Mouse (Mus musculus) embryonic facial prominence, embryonic 13.5 days (tissue): ENCODE results near the gene Insl5. TPM values are rescaled to one million over a fixed set of nuclear protein-coding genes. Genes with fewer than 3 reads are reported as not detected.

Experiments
- ATAC-seq: fragments of 200-750 bp; cut with Nextera tagmentation; 2 replicates; pipeline ENCODE4 v1.8.0; 2017; ENCODE audit warnings: low read depth; ENCODE audit not compliant: insufficient number of reproducible peaks, insufficient read depth, low FRiP score, low TSS enrichment
- H3K27ac ChIP-seq: fragments of 300-500 bp; sonication (generic); 2 replicates; pipeline ENCODE4 v1.5.1; 2015; ENCODE audit warnings: moderate library complexity, mild to moderate bottlenecking, inconsistent platforms
- H3K27me3 ChIP-seq: fragments of 300-500 bp; sonication (generic); 2 replicates; pipeline ENCODE4 v1.6.1; 2015; ENCODE audit warnings: mild to moderate bottlenecking, inconsistent platforms
- H3K36me3 ChIP-seq: fragments of 300-500 bp; sonication (generic); 2 replicates; pipeline ENCODE4 v1.6.1; 2015; ENCODE audit warnings: mild to moderate bottlenecking, inconsistent platforms
- H3K4me1 ChIP-seq: fragments of 300-500 bp; sonication (generic); 2 replicates; pipeline ENCODE4 v1.6.1; 2015; ENCODE audit warnings: inconsistent platforms
- H3K4me2 ChIP-seq: fragments of 300-500 bp; sonication (generic); 2 replicates; pipeline ENCODE4 v1.6.1; 2015; ENCODE audit warnings: moderate library complexity, mild to moderate bottlenecking, inconsistent platforms
- H3K4me3 ChIP-seq: fragments of 300-500 bp; sonication (generic); 2 replicates; pipeline ENCODE4 v1.5.1; 2015; ENCODE audit warnings: mild to moderate bottlenecking, inconsistent platforms
- H3K9ac ChIP-seq: fragments of 300-500 bp; sonication (generic); 2 replicates; pipeline ENCODE4 v1.6.1; 2015; ENCODE audit warnings: mild to moderate bottlenecking, inconsistent platforms
- H3K9me3 ChIP-seq: fragments of 300-500 bp; sonication (generic); 2 replicates; pipeline ENCODE4 v1.6.1; 2016; ENCODE audit warnings: inconsistent platforms
- WGBS: fragments of 180-500 bp; shearing (Covaris S2); methylation state at CpG from one replicate; pipeline ENCODE4 v1.1.7; 2015; ENCODE audit warnings: mixed read lengths; 5-methylcytosine and 5-hydroxymethylcytosine counted together
- polyA plus RNA-seq: library from polyadenylated mRNA; unstranded; fragments of >200 nt; fragmentation: Nextera tagmentation; extraction: Ambion mirVana; gene quantifications from 2 replicates; pipeline ENCODE4 v1.2.1, GENCODE M21; 2015

Gene Insl5
- polyA plus RNA-seq, 1 experiment from 2014 or later: not detected

DNA sequence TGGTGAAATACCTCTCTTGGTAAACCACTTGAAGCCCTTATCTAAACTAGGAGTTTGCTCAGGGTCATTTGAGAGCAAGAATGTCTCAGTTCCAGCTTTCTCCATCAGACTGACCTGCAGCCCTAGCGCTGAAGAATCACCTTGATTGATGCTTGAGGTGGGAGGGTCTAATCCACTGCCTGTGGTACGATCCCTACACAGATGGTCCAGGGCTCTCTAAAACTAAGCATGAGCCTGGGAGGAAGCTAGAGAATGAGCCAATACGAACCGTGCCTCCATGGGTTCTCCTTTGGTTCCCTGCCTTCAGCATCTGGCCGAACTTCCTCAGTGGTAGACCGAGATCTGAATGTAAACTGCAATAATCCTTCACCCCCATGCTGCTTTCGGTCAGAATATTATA is 1.1 kb upstream of the Insl5 start:
- Histone ChIP-seq H3K4me1 (no peaks in the 10 kb centered on the region), H3K4me3 (no peak overlapping the region), H3K27ac (no peak overlapping the region), H3K9ac (no peak overlapping the region), H3K9me3 (no peaks in the 10 kb centered on the region), H3K36me3 (no peaks in the 10 kb centered on the region), H3K27me3 (no peaks in the 10 kb centered on the region), H3K4me2 (no peak overlapping the region)
- no peak for ATAC-seq
- WGBS: 82% methylated on average over 7 of the region's 7 CpGs

DNA sequence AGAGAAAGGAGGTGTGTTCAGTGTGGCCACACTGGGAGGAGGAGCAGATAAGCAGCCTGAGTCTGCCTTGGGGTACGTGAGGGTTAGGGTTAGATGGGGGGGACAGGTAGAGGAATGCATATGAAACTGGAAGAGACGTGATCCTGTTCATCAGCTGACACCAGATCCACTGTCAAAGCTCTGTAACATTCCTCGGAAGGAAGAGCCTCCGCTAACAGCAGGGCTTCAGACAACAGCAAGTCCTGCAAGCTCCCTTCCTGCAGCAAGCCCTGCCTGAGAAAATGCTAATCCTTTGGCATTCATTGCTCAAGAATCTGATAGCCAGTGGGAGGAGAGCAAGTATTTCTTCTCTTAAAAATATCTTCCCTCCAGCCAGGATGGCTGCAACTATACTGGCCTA is 13.2 kb downstream of the Insl5 start:
- Histone ChIP-seq H3K4me1 (peaks cover 21% of the 10 kb centered on the region), H3K27me3 (no peaks in the 10 kb centered on the region), H3K27ac (peak overlapping the region; percentile 48; the same call in 1 of the 2 replicates), H3K9me3 (no peaks in the 10 kb centered on the region), H3K36me3 (no peaks in the 10 kb centered on the region), H3K4me3 (no peak overlapping the region), H3K9ac (peak overlapping the region; percentile 44; the same call in 1 of the 2 replicates), H3K4me2 (peak overlapping the region; percentile 39)
- no peak for ATAC-seq
- 10% methylated on average over 4 of the region's 4 CpGs for WGBS

DNA sequence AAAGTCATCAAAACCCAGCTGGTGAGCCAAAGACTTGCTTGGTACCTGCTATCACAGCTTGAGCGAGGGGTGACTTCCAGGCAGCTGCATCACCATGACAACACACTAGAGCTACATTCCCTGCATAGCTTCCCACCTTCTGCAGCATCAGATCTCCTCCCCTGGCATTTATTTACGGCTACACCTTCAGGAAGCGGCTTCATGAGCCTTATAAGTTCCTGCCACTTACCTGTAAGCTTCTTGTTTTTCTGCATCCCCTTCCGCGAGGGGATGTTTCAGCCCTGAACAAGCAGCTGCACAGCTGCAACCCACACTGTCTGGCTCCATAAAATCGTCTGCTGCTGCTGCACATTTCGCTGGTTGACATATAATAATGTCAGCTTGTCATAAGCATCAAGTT is 14.8 kb downstream of the Insl5 start:
- no peak overlapping the region for H3K27ac ChIP-seq
- 28% methylated on average over 7 of the region's 7 CpGs for WGBS
- no peak overlapping the region for H3K4me2 ChIP-seq
- H3K9ac ChIP-seq: no peak overlapping the region; the same call in 1 of the 2 replicates
- no peak overlapping the region for H3K4me3 ChIP-seq
- H3K27me3 ChIP-seq: no peaks in the 10 kb centered on the region
- peaks cover 35% of the 10 kb centered on the region for H3K4me1 ChIP-seq
- H3K9me3 ChIP-seq: no peaks in the 10 kb centered on the region
- ATAC-seq: no peak
- no peaks in the 10 kb centered on the region for H3K36me3 ChIP-seq

DNA sequence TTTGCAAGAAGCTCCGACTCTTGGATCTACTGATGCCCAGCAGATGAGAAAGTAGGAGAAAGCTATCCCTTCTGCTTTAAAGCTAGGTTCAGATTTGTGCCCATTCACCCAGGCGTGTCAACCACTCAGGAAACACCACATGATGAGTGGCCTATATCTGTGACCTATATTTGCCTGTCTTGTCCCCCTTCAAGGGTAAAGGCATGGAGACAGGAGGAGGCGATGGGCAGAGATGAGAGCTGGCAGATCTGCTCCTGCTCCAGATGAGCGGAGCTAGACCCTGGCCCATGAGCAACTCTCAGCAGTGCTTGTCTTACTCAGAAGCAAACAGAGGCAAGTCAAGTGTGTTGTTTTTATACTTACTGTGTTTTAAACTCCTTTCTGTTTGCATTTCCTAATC is 15.9 kb downstream of the Insl5 start:
- no peaks in the 10 kb centered on the region for H3K36me3 ChIP-seq
- no peak overlapping the region for H3K27ac ChIP-seq
- H3K4me3 ChIP-seq: no peak overlapping the region
- no peaks in the 10 kb centered on the region for H3K27me3 ChIP-seq
- no peaks in the 10 kb centered on the region for H3K9me3 ChIP-seq
- WGBS: 90% methylated on average over 4 of the region's 4 CpGs
- no peak for ATAC-seq
- H3K4me2 ChIP-seq: no peak overlapping the region
- peaks cover 43% of the 10 kb centered on the region for H3K4me1 ChIP-seq
- no peak overlapping the region for H3K9ac ChIP-seq

DNA sequence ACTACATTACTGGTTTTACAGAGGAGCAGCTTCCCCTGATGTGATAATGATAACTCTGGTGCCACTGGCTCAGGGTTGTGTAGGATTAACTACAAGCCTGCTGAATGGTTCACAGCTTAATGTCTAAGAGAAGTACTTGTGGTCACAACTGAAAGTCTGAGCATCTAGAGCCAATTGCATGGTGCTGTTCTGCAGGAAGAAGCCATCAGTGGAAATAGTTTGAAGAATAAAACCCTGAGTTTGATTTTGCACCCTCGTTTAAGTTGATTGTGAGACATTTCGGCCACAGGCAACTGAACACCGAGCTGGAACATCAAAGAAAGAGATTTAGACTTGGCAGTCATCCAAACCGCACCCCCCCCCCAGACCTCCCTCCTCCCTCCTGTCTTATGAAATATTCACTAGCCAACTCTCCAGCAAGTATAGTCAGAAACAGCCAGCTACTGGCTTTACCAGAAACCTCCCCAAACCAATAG is 19.7 kb downstream of the Insl5 start:
- Histone ChIP-seq H3K4me3 (no peak overlapping the region), H3K9me3 (no peaks in the 10 kb centered on the region), H3K9ac (no peak overlapping the region), H3K4me2 (no peak overlapping the region), H3K4me1 (peaks cover 33% of the 10 kb centered on the region), H3K36me3 (no peaks in the 10 kb centered on the region), H3K27me3 (no peaks in the 10 kb centered on the region), H3K27ac (peak overlapping the region; percentile 63; the same call in 1 of the 2 replicates)
- ATAC-seq: no peak
- 17% methylated on average over 4 of the region's 4 CpGs for WGBS

DNA sequence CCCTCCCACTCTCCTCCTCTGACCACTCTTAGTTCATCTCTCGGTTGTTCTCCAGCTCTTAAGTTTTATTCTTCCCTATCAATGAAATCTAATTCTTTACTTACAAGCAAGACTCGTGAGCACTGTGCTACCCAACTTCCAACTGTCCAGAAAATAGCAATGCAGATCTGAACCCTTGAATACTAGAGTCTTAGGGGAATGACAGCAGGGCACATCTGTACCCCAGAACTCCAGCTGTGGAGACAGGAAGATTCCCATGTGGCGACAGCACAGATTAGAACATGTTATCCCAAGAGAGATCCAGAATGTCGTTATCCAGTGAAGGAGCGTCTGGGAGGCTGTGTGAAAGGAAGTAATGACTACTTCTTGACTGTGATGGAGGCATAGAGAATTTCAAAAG is 20.4 kb downstream of the Insl5 start:
- H3K4me1 ChIP-seq: peaks cover 28% of the 10 kb centered on the region
- H3K9ac ChIP-seq: no peak overlapping the region
- 54% methylated on average over 5 of the region's 5 CpGs for WGBS
- H3K4me3 ChIP-seq: no peak overlapping the region
- no peaks in the 10 kb centered on the region for H3K36me3 ChIP-seq
- ATAC-seq: no peak
- H3K4me2 ChIP-seq: no peak overlapping the region
- H3K27ac ChIP-seq: peak overlapping the region; percentile 63
- H3K27me3 ChIP-seq: no peaks in the 10 kb centered on the region
- H3K9me3 ChIP-seq: no peaks in the 10 kb centered on the region

DNA sequence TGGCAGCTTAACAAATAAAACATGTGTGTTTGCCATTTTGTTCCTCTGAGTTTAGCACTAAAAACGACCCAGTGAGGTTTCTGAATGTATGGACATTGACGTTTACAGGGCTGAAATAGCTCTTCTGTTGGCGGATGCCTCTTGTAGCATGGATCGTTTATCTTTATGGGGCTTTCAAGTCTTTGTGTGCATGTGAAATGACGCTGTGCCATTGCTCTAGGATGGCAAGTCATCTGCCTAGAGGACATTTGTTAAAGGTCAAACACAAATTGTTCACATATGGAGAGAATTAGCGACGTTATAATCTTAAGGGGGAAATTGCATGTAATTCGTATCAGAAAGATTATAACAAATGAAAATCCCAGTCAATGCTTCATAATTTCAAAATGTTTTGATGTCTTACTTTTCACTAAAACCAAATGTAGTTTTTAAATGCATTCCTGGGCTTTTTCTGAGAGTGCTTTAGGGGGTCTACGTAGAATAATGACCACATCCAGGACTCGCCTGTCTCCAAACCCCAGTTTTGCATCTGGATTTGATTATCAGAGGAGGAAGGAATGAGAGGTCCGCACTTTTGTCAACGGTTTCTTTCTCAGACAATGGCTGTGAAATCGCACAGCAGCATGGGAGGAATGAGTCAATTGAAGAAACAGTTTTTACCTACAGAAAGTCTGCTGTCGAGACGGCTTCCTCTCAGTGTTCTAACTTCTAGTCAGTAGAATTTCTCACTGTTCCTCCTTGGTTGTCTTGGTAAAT is 21.3 kb downstream of the Insl5 start:
- Histone ChIP-seq H3K9me3 (no peaks in the 10 kb centered on the region), H3K9ac (no peak overlapping the region), H3K27ac (peak overlapping the region; percentile 63), H3K27me3 (no peaks in the 10 kb centered on the region), H3K36me3 (no peaks in the 10 kb centered on the region), H3K4me2 (0 out of 2 replicates have a peak overlapping the region, but pooled peaks have one; percentile 1), H3K4me3 (no peak overlapping the region), H3K4me1 (peaks cover 28% of the 10 kb centered on the region)
- ATAC-seq: no peak
- 22% methylated on average over 15 of the region's 15 CpGs for WGBS

DNA sequence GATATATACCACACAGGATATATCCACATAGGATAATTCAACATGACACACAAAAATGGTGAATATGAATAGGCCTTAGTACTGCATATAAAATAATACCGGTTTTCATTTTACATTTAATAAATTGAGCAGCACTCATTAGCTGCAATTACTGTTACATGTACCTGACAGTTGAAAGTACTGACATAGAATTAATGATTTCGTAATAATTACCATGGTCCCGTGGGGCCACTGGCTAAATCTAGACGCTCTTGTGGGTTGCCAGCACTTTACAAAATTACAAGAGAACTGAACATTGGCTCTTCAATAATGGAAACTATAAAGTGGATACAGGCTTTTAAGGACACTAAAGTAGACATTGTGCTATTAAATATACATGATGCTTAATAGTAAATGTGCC is 22.0 kb downstream of the Insl5 start:
- no peaks in the 10 kb centered on the region for H3K9me3 ChIP-seq

DNA sequence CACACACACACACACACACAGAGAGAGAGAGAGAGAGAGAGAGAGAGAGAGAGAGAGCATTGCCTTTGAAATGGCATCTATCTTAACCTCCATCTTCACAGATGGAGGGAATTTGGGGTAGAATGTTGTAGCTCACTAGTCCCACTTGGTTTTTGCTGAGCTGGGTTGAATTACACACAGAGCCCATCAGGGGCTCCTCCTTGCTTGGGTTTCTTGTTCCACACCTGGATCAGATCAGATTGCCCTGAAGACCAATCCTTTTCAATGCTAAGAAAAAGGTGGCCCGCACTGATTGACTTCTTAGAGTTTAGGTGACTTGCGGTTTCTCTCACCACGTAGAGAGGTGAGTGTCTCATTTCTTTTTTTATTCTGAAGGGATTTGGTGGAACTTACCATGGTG is 35.0 kb downstream of the Insl5 start:
- 0 out of 2 replicates have a peak, but pooled peaks have one; percentile 54 for ATAC-seq

More for the DNA sequence above, 22.0 kb downstream of the Insl5 start:
- Histone ChIP-seq H3K9ac (no peak overlapping the region), H3K4me2 (no peak overlapping the region), H3K27me3 (no peaks in the 10 kb centered on the region), H3K4me1 (peaks cover 28% of the 10 kb centered on the region), H3K36me3 (no peaks in the 10 kb centered on the region), H3K4me3 (no peak overlapping the region), H3K27ac (peak overlapping the region; percentile 63; the same call in 1 of the 2 replicates)
- no peak for ATAC-seq
- WGBS: 72% methylated on average over 4 of the region's 4 CpGs

DNA sequence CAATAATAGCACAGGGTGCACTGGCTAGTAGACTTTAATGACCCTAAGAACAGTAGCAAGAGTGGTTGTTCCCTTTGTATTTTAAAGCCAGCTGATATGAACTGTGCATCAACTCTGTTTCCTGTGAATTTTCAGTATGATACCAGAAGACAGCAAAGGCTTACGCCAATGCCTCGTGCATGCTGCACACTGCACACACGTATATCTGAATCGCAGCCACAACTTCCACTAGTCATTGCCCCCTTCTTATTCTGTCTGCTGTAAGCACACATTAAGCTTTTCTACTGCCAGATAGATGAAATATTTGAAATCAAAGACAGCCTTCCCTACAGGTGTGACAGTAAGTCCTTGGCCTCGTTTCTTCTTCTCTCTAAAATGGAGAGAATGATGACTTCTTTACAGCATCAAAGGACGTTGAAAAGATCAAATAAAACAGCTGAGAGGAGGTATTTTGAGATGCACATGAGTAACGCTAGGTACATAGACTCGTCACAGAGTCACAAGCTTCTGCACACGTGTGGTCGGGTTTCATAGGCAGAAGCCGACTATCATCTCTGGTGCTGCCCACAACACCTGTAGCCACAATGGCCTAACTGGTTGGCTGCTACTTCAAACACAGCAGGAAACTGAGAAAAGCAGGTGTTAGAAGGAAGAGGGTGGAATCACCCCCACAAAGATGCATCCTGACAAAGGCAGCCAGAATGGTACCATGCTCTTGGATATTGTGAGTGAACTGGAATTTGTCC is 35.9 kb downstream of the Insl5 start:
- Histone ChIP-seq H3K9ac (no peak overlapping the region), H3K27ac (no peak overlapping the region), H3K36me3 (no peaks in the 10 kb centered on the region), H3K4me1 (peaks cover 19% of the 10 kb centered on the region), H3K27me3 (no peaks in the 10 kb centered on the region), H3K9me3 (no peaks in the 10 kb centered on the region), H3K4me3 (no peak overlapping the region), H3K4me2 (no peak overlapping the region)
- ATAC-seq: no peak
- WGBS: 56% methylated on average over 11 of the region's 11 CpGs

More for the DNA sequence above, 35.0 kb downstream of the Insl5 start:
- H3K36me3 ChIP-seq: no peaks in the 10 kb centered on the region
- H3K27ac ChIP-seq: no peak overlapping the region
- WGBS: 18% methylated on average over 3 of the region's 3 CpGs
- no peak overlapping the region for H3K4me2 ChIP-seq
- peaks cover 19% of the 10 kb centered on the region for H3K4me1 ChIP-seq
- H3K27me3 ChIP-seq: no peaks in the 10 kb centered on the region
- H3K4me3 ChIP-seq: no peak overlapping the region
- no peaks in the 10 kb centered on the region for H3K9me3 ChIP-seq
- H3K9ac ChIP-seq: no peak overlapping the region

DNA sequence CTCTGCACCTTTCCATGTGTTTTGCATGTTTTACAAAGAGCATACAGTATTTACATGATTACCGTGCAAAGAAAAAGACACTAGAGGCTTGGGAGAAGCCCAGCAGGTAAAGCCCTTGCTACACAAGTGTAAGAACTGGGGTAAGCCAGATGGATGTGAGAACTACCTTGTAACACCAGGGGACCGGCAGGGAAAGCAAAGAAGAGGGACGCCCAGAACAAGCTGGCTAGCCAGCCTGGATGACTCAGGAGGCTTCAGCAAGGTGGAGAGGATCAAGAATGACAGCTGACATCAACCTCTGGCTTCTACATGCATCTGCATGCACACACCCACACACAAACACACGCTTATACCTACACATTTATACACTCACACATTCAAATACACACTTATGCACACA is 36.6 kb downstream of the Insl5 start:
- ATAC-seq: no peak
- 73% methylated on average over 4 of the region's 4 CpGs for WGBS

More for the DNA sequence above, 36.6 kb downstream of the Insl5 start:
- peaks cover 19% of the 10 kb centered on the region for H3K4me1 ChIP-seq
- H3K36me3 ChIP-seq: no peaks in the 10 kb centered on the region
- H3K27me3 ChIP-seq: no peaks in the 10 kb centered on the region
- no peak overlapping the region for H3K4me3 ChIP-seq
- H3K9ac ChIP-seq: no peak overlapping the region
- no peaks in the 10 kb centered on the region for H3K9me3 ChIP-seq
- no peak overlapping the region for H3K27ac ChIP-seq
- no peak overlapping the region for H3K4me2 ChIP-seq
